Comparison of ENCODE assay signal across 39 mouse cellular contexts in genomic region chr10:96130406-96130805, GRCm38 (mm10). TPM values are rescaled to one million over a fixed set of nuclear protein-coding genes. Genes with fewer than 3 reads are reported as not detected.
"Had no signal": no experiment of that assay in that cellular context is flagged by ENCODE, and none has a peak within 500 bp of the region (broad histone marks: within the 10 kb centered on the region; RNA-seq: fewer than 3 reads in every experiment).

No protein-coding gene starts in this region.

- H3K27me3 ChIP-seq: embryonic facial prominence, embryonic 12.5 days; embryonic facial prominence, embryonic 13.5 days; embryonic facial prominence, embryonic 15.5 days; forebrain, embryonic 12.5 days; forebrain, embryonic 13.5 days; forebrain, embryonic 15.5 days had no signal

- H3K9me3 ChIP-seq: embryonic facial prominence, embryonic 10.5 days; embryonic facial prominence, embryonic 12.5 days; embryonic facial prominence, embryonic 13.5 days; embryonic facial prominence, embryonic 15.5 days; forebrain, embryonic 10.5 days; forebrain, embryonic 12.5 days; forebrain, embryonic 13.5 days; forebrain, embryonic 15.5 days had no signal

- H3K4me1 ChIP-seq: forebrain, embryonic 12.5 days; forebrain, embryonic 13.5 days; forebrain, embryonic 15.5 days had no signal

- H3K4me2 ChIP-seq: embryonic facial prominence, embryonic 12.5 days; embryonic facial prominence, embryonic 13.5 days; embryonic facial prominence, embryonic 15.5 days; forebrain, embryonic 12.5 days; forebrain, embryonic 13.5 days; forebrain, embryonic 15.5 days had no signal

- DNase-seq: cerebellum, adult 2 months; cerebellum, adult 8-10 months; cerebellum, adult 9-10 months; cerebellum, adult 9-11 months; cerebellum, postnatal 10 days; cerebellum, postnatal 14 days; cerebellum, postnatal 25 days; cerebellum, postnatal 36 days; embryo, embryonic 11 days; forebrain, postnatal 0 days; gastrocnemius, adult 2 months; gastrocnemius, postnatal 10 days; gastrocnemius, postnatal 14 days; gastrocnemius, postnatal 25 days; gastrocnemius, postnatal 36 days; heart, adult 18-20 months; heart, adult 2 months had no signal

- H3K36me3 ChIP-seq: embryonic facial prominence, embryonic 10.5 days; embryonic facial prominence, embryonic 12.5 days; embryonic facial prominence, embryonic 13.5 days; embryonic facial prominence, embryonic 15.5 days; forebrain, embryonic 10.5 days; forebrain, embryonic 12.5 days; forebrain, embryonic 15.5 days had no signal

- H3K4me3 ChIP-seq: embryonic facial prominence, embryonic 10.5 days; embryonic facial prominence, embryonic 12.5 days; embryonic facial prominence, embryonic 13.5 days; embryonic facial prominence, embryonic 15.5 days; erythroblast, embryonic 14.5 days; forebrain, embryonic 10.5 days; forebrain, embryonic 12.5 days; forebrain, embryonic 13.5 days; forebrain, embryonic 15.5 days; gastrocnemius, adult 2 months; heart, adult 2 months had no signal

- H3K9ac ChIP-seq: embryonic facial prominence, embryonic 12.5 days; embryonic facial prominence, embryonic 13.5 days; embryonic facial prominence, embryonic 15.5 days; forebrain, embryonic 12.5 days; forebrain, embryonic 13.5 days; forebrain, embryonic 15.5 days; forebrain, postnatal 0 days had no signal

- H3K27ac ChIP-seq: embryonic facial prominence, embryonic 10.5 days; embryonic facial prominence, embryonic 12.5 days; embryonic facial prominence, embryonic 13.5 days; embryonic facial prominence, embryonic 15.5 days; forebrain, embryonic 10.5 days; forebrain, embryonic 12.5 days; forebrain, embryonic 13.5 days; forebrain, embryonic 15.5 days; gastrocnemius, adult 2 months; heart, adult 2 months had no signal

- ATAC-seq: forebrain, embryonic 13.5 days; forebrain, embryonic 14.5 days; forebrain, embryonic 15.5 days; forebrain, embryonic 16.5 days; forebrain, postnatal 0 days had no signal

RNA-seq across cellular contexts. Expression of gene Gm5426, which starts 6.0 kb away (rescaled TPM):
- total RNA-seq: common myeloid progenitor, adult 5-6 weeks; forebrain, postnatal 0 days; gastrocnemius, adult 18-20 months; gastrocnemius, adult 2 months; gastrocnemius, adult 8-10 months; gastrocnemius, postnatal 10 days; gastrocnemius, postnatal 14 days; gastrocnemius, postnatal 25 days; gastrocnemius, postnatal 36 days; gastrocnemius, postnatal 4 days; granulocyte monocyte progenitor cell, adult 5-6 weeks; heart, adult 18-20 months; heart, adult 2 months had no signal
- polyA plus RNA-seq: cerebellum, adult 2 months; cortical plate, adult 2 months; embryonic facial prominence, embryonic 10.5 days; embryonic facial prominence, embryonic 11.5 days; embryonic facial prominence, embryonic 12.5 days; embryonic facial prominence, embryonic 13.5 days; embryonic facial prominence, embryonic 14.5 days; embryonic facial prominence, embryonic 15.5 days; erythroblast, embryonic 14.5 days; forebrain, embryonic 10.5 days; forebrain, embryonic 11.5 days; forebrain, embryonic 12.5 days; forebrain, embryonic 13.5 days; forebrain, embryonic 14.5 days; forebrain, embryonic 15.5 days; forebrain, embryonic 16.5 days; forebrain, postnatal 0 days; frontal cortex, adult 2 months; gonadal fat pad, adult 2 months; heart, adult 2 months had no signal
